Mouse (Mus musculus): ENCODE results near the gene Rims1.

- TF ChIP-seq CTCF (IDR thresholded peaks at IDR 0.05; ENCODE audit: insufficient read depth, low read depth, low read length) (no peak), POLR2A (IDR thresholded peaks at IDR 0.05; ENCODE audit: insufficient read depth, low read depth, low read length) (no peak)
Measured at GRCm38 (mm10) chr1:22631991-22632390, 173.8 kb downstream of the Rims1 start.

Measured in olfactory bulb, adult 2 months (tissue).